Mouse (Mus musculus) heart, postnatal 14 days (tissue): ENCODE measurements around the gene Kcna7. TPM values are rescaled to one million over a fixed set of nuclear protein-coding genes. Genes with fewer than 3 reads are reported as not detected.
A peak's percentile ranks its signal among the peaks of the same experiment; 100 is the strongest.
"Not testable (repeated sequence)": the region's sequence is repeated elsewhere in the genome, so short reads cannot be mapped to it uniquely, and the experiment has no call there.

ENCODE experiments used
- DNase-seq, 2 experiments: peaks; one replicate each; pipeline ENCODE4 v3.0.0; 2021 to 2022
- intact Hi-C: fragments of 180-260 bp; cut with DNase I; formaldehyde crosslinking; loops from one replicate; pipeline ENCODE4 v1.15.1; 2025
- long read RNA-seq, 2 experiments: library from polyadenylated mRNA; stranded (forward); transcript quantifications; one replicate each; pipeline ENCODE4 v2.0.0; 2021
- total RNA-seq, 2 experiments: library from RNA; stranded (reverse); gene quantifications; 2 replicates each; pipeline ENCODE4 v1.2.3; 2021

The Kcna7 gene
- 1 to 10 TPM; 1.5 to 1.7 TPM for total RNA-seq
- long read RNA-seq, experiment 1: 0 reads
- long read RNA-seq, experiment 2: 0 reads

GRCm38 (mm10) chr7:45405091-45406075, at the start of gene Kcna7:
Kcna7 (plus strand) TSS chr7:45405653.
- intact Hi-C loops: loop anchor here (2.0 kb wide), 1 partner anchor 29 kb away; the partner anchor contains the start of gene Gys1

DNA sequence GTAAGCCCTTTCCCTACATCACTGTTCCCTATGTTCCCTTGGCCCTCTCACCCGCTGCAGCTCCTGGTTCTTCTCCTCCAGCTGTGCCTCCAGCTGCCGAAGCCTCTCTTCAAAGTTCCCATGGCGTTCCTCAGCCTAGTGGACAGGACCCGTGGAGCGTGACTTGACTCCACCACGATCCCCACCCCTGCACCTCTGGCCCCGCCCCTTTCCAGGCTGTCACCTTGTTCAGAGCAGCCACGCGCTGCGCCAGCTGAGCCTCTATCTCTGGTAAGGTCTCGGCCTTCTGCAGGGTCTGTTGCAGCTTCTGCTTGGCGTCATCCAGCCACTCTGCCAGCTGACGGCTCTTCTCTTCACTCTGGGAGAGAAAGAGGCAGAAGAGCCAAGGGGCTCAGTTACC, 49.4 kb upstream of the Kcna7 start:
- intact Hi-C loops: no loop called here
- no peak for DNase-seq

More at GRCm38 (mm10) chr7:45405091-45406075, at the start of gene Kcna7:
- peak; percentile 78 to 87 for DNase-seq

DNA sequence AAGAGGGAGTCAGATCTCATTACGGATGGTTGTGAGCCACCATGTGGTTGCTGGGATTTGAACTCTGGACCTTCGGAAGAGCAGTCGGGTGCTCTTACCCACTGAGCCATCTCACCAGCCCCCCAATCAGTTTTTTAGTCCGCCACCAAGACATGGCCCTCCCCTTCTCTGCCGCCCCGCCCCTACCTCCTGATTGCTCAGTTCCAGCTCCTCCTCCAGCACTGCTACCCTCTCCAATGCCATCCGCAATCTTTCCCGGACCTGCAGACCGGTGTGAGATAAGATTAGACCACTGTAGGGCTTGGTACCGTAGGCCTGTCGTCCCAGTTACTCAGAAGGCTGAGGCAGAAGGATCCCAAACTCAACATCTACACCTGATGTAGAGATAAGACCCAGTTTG, 46.4 kb upstream of the Kcna7 start:
- DNase-seq, intact Hi-C loops: not testable (repeated sequence)

GRCm38 (mm10) chr7:45360404-45361125, 44.9 kb upstream of the Kcna7 start:
- no peak for DNase-seq
- intact Hi-C loops: no loop called here

GRCm38 (mm10) chr7:45361243-45361804, 44.1 kb upstream of the Kcna7 start:
- peak; percentile 48 to 65 for DNase-seq
- intact Hi-C loops: no loop called here

GRCm38 (mm10) chr7:45362801-45363200, 42.7 kb upstream of the Kcna7 start:
- DNase-seq: peak in 1 of 2 experiments; percentile 29
- intact Hi-C loops: no loop called here

- intact Hi-C loops: no loop called here
- DNase-seq: no peak
Measured at GRCm38 (mm10) chr7:45363983-45364382, 41.5 kb upstream of the Kcna7 start.

DNA sequence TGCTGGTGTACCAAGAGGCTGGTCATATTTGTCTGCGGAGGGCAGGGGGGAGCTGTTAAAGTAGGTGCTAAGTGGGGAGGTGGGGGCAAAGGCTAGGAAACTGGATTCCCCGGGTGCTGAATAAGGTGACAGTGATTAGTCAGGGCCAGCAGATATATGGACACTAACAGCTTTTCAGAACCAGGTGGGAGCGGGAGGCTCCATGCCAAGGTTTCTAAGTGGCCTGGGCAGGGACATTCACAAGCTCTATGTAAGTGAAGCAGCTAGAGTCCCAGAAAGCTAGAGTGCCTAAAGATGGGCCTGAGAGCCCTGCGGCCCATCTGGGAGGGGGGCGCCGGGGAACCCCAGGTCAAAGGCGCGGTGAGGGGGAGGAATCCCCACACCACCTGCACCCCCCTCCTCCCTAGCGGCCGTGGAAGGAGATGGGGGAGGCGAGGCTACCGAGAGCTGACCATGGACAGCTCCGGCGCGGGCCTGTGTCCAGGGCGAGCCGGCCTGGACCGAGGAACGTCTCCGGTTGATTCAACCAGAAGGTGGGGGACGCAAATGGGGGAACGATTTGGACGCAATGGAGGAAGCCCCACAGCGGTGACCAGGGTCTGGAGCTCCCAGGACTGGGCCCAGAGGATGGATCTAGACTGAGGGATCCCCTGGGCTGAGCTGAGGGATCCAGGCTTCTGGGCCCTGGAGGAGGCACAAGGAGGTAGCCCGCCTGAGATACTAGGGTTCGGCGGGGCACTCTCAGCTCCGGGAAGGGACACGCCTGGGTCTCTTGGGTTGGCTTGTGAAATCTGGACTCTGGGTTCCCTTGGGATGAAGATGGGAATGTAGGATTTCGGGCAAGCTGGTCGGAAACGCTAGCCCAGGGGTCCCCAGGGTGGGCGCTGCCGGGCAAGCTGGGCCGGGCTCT, 39.5 kb upstream of the Kcna7 start:
- intact Hi-C loops: no loop called here
- DNase-seq: peak; percentile 71 to 78

DNA sequence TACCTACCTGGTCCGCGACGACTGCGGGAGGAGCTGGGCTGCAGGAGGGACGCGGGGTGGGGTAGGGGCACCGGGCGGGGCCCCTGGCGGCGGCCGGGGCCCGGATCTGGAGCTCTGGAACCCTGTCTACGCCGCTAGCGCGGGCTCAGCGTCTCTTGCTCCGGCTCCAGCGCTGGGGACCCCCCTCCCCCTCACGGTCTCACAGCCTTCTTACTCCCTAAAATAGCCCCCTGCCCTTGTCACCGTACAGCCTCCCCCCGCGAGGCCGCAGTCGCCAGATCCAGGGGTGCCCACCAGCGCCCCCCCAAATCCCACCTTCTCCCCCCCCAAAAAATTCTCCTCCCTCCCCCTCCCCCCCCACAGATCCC, 38.8 kb upstream of the Kcna7 start, which contains the start of gene Ppfia3:
TSS of gene Ppfia3 (minus strand) at position 368 of the 368 bp plus-strand sequence.
- DNase-seq: no peak
- intact Hi-C loops: no loop called here

GRCm38 (mm10) chr7:45367020-45367880, 38.2 kb upstream of the Kcna7 start:
- peak; percentile 98 to 99 for DNase-seq
- intact Hi-C loops: no loop called here

- no peak for DNase-seq
- intact Hi-C loops: no loop called here
Measured at GRCm38 (mm10) chr7:45368178-45368577, 37.3 kb upstream of the Kcna7 start.

GRCm38 (mm10) chr7:45369022-45369745, 36.3 kb upstream of the Kcna7 start:
- intact Hi-C loops: no loop called here
- DNase-seq: no peak

GRCm38 (mm10) chr7:45369836-45370474, 35.5 kb upstream of the Kcna7 start:
- DNase-seq: peak; percentile 17 to 43
- intact Hi-C loops: no loop called here

DNA sequence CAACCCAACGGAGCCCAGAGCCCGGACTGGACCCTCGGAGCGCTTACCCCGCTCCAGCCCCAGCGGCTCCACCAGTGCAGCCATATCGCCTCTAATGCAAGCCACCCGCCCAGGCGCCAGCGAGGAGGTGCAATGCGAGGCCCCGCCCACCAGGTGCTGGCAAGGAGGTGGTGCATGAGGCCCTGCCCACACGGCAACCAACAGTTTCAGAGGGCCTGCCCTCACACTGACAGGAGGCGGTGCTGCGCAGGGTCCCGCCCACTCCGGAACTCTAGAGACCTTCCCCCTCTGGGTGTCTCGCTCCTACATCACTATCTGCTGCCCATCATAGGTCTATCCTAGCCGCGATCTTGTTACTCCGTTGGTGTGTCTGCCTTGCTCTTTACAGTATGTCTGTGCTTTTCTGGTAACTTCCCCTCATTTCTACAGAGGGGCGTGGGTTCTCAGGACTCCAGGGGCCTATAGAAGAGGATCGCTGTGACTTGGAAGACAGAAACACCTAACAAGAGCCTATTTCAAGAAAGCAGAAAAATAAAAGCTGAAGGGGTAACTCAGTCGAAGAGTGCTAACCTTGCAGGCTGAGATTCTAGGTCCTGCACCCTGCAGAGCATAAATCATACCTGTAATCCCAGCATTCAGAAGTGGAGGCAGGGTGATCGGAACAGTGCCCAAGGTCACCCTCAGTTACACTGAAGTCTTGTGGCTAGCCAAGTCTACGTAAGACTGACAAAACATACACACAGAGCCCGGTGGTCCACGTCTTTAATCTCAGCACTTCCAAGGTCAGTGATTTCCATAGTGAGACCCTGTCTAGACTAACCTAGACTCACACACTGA, 34.8 kb upstream of the Kcna7 start, which contains the start of gene Lin7b:
TSS of gene Lin7b (minus strand) at position 109 of the 837 bp plus-strand sequence.
- intact Hi-C loops: no loop called here
- peak; percentile 79 to 86 for DNase-seq

- intact Hi-C loops: no loop called here
- no peak for DNase-seq
Measured at GRCm38 (mm10) chr7:45372371-45372770, 33.1 kb upstream of the Kcna7 start.

- DNase-seq: no peak
- intact Hi-C loops: no loop called here
Measured at GRCm38 (mm10) chr7:45374620-45375019, 30.8 kb upstream of the Kcna7 start.

DNA sequence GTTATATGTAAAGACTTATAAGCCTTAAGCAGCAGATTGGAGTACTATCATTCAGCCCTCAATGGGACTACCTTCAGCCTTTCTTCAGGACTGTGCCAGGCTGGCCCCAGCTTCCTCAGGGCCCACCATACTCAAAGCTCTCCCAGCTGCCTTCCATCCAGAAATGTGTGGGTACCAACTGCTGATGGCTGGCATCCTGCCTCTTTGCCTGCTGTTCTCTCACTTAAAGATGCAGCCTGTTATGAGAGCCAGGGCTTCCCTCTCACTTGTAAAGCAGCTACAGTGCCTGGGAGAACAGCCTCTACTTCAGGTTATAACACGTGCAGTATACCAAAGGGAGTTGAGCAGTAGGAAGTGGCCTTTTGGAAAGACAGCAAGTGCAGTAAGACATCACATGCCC, 29.4 kb upstream of the Kcna7 start:
- intact Hi-C loops: no loop called here
- no peak for DNase-seq
